Mouse (Mus musculus): ENCODE data around the gene Pbld1. TPM values are rescaled to one million over a fixed set of nuclear protein-coding genes. Genes with fewer than 3 reads are reported as not detected.

The Pbld1 gene
- polyA plus RNA-seq, 1 experiment from 2014 or later = 1.2 TPM

GRCm38 (mm10) chr10:63023749-63024579 is 36.0 kb upstream of the Pbld1 start, which contains the start of the genes Hnrnph3 and Pbld2:
Hnrnph3 (minus strand) TSS chr10:63024217.
Pbld2 (plus strand) TSS chr10:63024315.
- Histone ChIP-seq H3K9ac (ENCODE audit: low read depth, low read length) (peak within 1 kb of the TSS; percentile 100), H3K27me3 (ENCODE audit: control insufficient read depth, insufficient read depth, low read length) (no peaks in the 10 kb centered on the region), H3K4me2 (replicated peaks; ENCODE audit: low read depth, low read length) (peak within 1 kb of the TSS; percentile 62), H3K4me3 (ENCODE audit: low read depth, low read length) (peak within 1 kb of the TSS; percentile 97), H3K36me3 (ENCODE audit: control insufficient read depth, insufficient read depth, low read length) (no peaks in the 10 kb centered on the region), H3K4me1 (replicated peaks; ENCODE audit: control insufficient read depth, insufficient read depth, low read length) (peaks cover 2% of the 10 kb centered on the region; the same call in 1 of the 2 replicates), H3K9me3 (ENCODE audit: control insufficient read depth, low read length) (no peaks in the 10 kb centered on the region), H3K27ac (ENCODE audit: low read depth, low read length) (peak within 1 kb of the TSS; percentile 100)
- DNase-seq (ENCODE audit: low spot score) (peak; percentile 99), ATAC-seq (ENCODE audit: low FRiP score) (peak; percentile 92)
- under 1% methylated on average over 64 of the region's 69 CpGs for WGBS

GRCm38 (mm10) chr10:63024580-63024910 is 35.4 kb upstream of the Pbld1 start:
- Histone ChIP-seq H3K4me1 (replicated peaks; ENCODE audit: control insufficient read depth, insufficient read depth, low read length) (peaks cover 2% of the 10 kb centered on the region; the same call in 1 of the 2 replicates), H3K4me2 (replicated peaks; ENCODE audit: low read depth, low read length) (peak overlapping the region; percentile 58), H3K4me3 (ENCODE audit: low read depth, low read length) (peak overlapping the region; percentile 97), H3K36me3 (ENCODE audit: control insufficient read depth, insufficient read depth, low read length) (no peaks in the 10 kb centered on the region), H3K27ac (ENCODE audit: low read depth, low read length) (peak overlapping the region; percentile 100), H3K27me3 (ENCODE audit: control insufficient read depth, insufficient read depth, low read length) (no peaks in the 10 kb centered on the region), H3K9me3 (ENCODE audit: control insufficient read depth, low read length) (no peaks in the 10 kb centered on the region), H3K9ac (ENCODE audit: low read depth, low read length) (peak overlapping the region; percentile 75)
- DNase-seq (ENCODE audit: low spot score) (peak; percentile 70), ATAC-seq (ENCODE audit: low FRiP score) (peak; percentile 39)
- WGBS = 0% methylated on average over 8 of the region's 8 CpGs

- 41% methylated on average over 2 of the region's 2 CpGs for WGBS
- no peaks in the 10 kb centered on the region for H3K36me3 ChIP-seq (ENCODE audit: control insufficient read depth, insufficient read depth, low read length)
- no peaks in the 10 kb centered on the region for H3K9me3 ChIP-seq (ENCODE audit: control insufficient read depth, low read length)
- H3K4me3 ChIP-seq (ENCODE audit: low read depth, low read length) = peak overlapping the region; percentile 97
- peak overlapping the region; percentile 100 for H3K27ac ChIP-seq (ENCODE audit: low read depth, low read length)
- H3K27me3 ChIP-seq (ENCODE audit: control insufficient read depth, insufficient read depth, low read length) = no peaks in the 10 kb centered on the region
- peak; percentile 54 for DNase-seq (ENCODE audit: low spot score)
- peak overlapping the region; percentile 58 for H3K4me2 ChIP-seq (replicated peaks; ENCODE audit: low read depth, low read length)
- ATAC-seq (ENCODE audit: low FRiP score) = no peak
- peaks cover 2% of the 10 kb centered on the region; the same call in 1 of the 2 replicates for H3K4me1 ChIP-seq (replicated peaks; ENCODE audit: control insufficient read depth, insufficient read depth, low read length)
- peak overlapping the region; percentile 75 for H3K9ac ChIP-seq (ENCODE audit: low read depth, low read length)
Observed at GRCm38 (mm10) chr10:63025016-63025415, 34.9 kb upstream of the Pbld1 start.

- H3K4me3 ChIP-seq (ENCODE audit: low read depth, low read length) = no peak overlapping the region; the same call in 1 of the 2 replicates
- no peak for ATAC-seq (ENCODE audit: low FRiP score)
- peak overlapping the region; percentile 58; the same call in 1 of the 2 replicates for H3K4me2 ChIP-seq (replicated peaks; ENCODE audit: low read depth, low read length)
- H3K27ac ChIP-seq (ENCODE audit: low read depth, low read length) = peak overlapping the region; percentile 100
- peak overlapping the region; percentile 75; the same call in 1 of the 2 replicates for H3K9ac ChIP-seq (ENCODE audit: low read depth, low read length)
- peak; percentile 51 for DNase-seq (ENCODE audit: low spot score)
- no peaks in the 10 kb centered on the region for H3K36me3 ChIP-seq (ENCODE audit: control insufficient read depth, insufficient read depth, low read length)
- H3K4me1 ChIP-seq (replicated peaks; ENCODE audit: control insufficient read depth, insufficient read depth, low read length) = no peaks in the 10 kb centered on the region; the same call in 1 of the 2 replicates
- H3K27me3 ChIP-seq (ENCODE audit: control insufficient read depth, insufficient read depth, low read length) = no peaks in the 10 kb centered on the region
- 26% methylated on average over 6 of the region's 6 CpGs for WGBS
- no peaks in the 10 kb centered on the region for H3K9me3 ChIP-seq (ENCODE audit: control insufficient read depth, low read length)
Observed at GRCm38 (mm10) chr10:63025491-63026011, 34.4 kb upstream of the Pbld1 start.

GRCm38 (mm10) chr10:63026156-63026794 is 33.7 kb upstream of the Pbld1 start:
- H3K27ac ChIP-seq (ENCODE audit: low read depth, low read length) = peak overlapping the region; percentile 100
- H3K27me3 ChIP-seq (ENCODE audit: control insufficient read depth, insufficient read depth, low read length) = no peaks in the 10 kb centered on the region
- ATAC-seq (ENCODE audit: low FRiP score) = peak; percentile 38; the same call in 1 of the 2 replicates
- H3K4me2 ChIP-seq (replicated peaks; ENCODE audit: low read depth, low read length) = peak overlapping the region; percentile 24
- H3K4me1 ChIP-seq (replicated peaks; ENCODE audit: control insufficient read depth, insufficient read depth, low read length) = no peaks in the 10 kb centered on the region; the same call in 1 of the 2 replicates
- H3K4me3 ChIP-seq (ENCODE audit: low read depth, low read length) = no peak overlapping the region
- peak overlapping the region; percentile 1; the same call in 1 of the 2 replicates for H3K9ac ChIP-seq (ENCODE audit: low read depth, low read length)
- H3K36me3 ChIP-seq (ENCODE audit: control insufficient read depth, insufficient read depth, low read length) = no peaks in the 10 kb centered on the region
- no peaks in the 10 kb centered on the region for H3K9me3 ChIP-seq (ENCODE audit: control insufficient read depth, low read length)
- WGBS = 11% methylated on average over 8 of the region's 8 CpGs
- DNase-seq (ENCODE audit: low spot score) = peak; percentile 77

GRCm38 (mm10) chr10:63026795-63027160 is 33.2 kb upstream of the Pbld1 start:
- ATAC-seq (ENCODE audit: low FRiP score) (no peak), DNase-seq (ENCODE audit: low spot score) (peak; percentile 40)
- no peaks in the 10 kb centered on the region for H3K27me3 ChIP-seq (ENCODE audit: control insufficient read depth, insufficient read depth, low read length)
- H3K27ac ChIP-seq (ENCODE audit: low read depth, low read length) = peak overlapping the region; percentile 100
- H3K4me1 ChIP-seq (replicated peaks; ENCODE audit: control insufficient read depth, insufficient read depth, low read length) = no peaks in the 10 kb centered on the region; the same call in 1 of the 2 replicates
- no peaks in the 10 kb centered on the region for H3K36me3 ChIP-seq (ENCODE audit: control insufficient read depth, insufficient read depth, low read length)
- peak overlapping the region; percentile 1; the same call in 1 of the 2 replicates for H3K9ac ChIP-seq (ENCODE audit: low read depth, low read length)
- peak overlapping the region; percentile 6; the same call in 1 of the 2 replicates for H3K4me2 ChIP-seq (replicated peaks; ENCODE audit: low read depth, low read length)
- WGBS = 44% methylated on average over 6 of the region's 6 CpGs
- no peak overlapping the region for H3K4me3 ChIP-seq (ENCODE audit: low read depth, low read length)
- no peaks in the 10 kb centered on the region for H3K9me3 ChIP-seq (ENCODE audit: control insufficient read depth, low read length)

- Histone ChIP-seq H3K4me3 (ENCODE audit: low read depth, low read length) (no peak overlapping the region), H3K4me1 (replicated peaks; ENCODE audit: control insufficient read depth, insufficient read depth, low read length) (no peaks in the 10 kb centered on the region; the same call in 1 of the 2 replicates), H3K36me3 (ENCODE audit: control insufficient read depth, insufficient read depth, low read length) (no peaks in the 10 kb centered on the region), H3K27me3 (ENCODE audit: control insufficient read depth, insufficient read depth, low read length) (no peaks in the 10 kb centered on the region), H3K9ac (ENCODE audit: low read depth, low read length) (no peak overlapping the region), H3K27ac (ENCODE audit: low read depth, low read length) (peak overlapping the region; percentile 100), H3K4me2 (replicated peaks; ENCODE audit: low read depth, low read length) (no peak overlapping the region), H3K9me3 (ENCODE audit: control insufficient read depth, low read length) (no peaks in the 10 kb centered on the region)
- no peak for ATAC-seq (ENCODE audit: low FRiP score)
- WGBS = 86% methylated on average over 10 of the region's 10 CpGs
- DNase-seq (ENCODE audit: low spot score) = no peak
Observed at GRCm38 (mm10) chr10:63027376-63028161, 32.4 kb upstream of the Pbld1 start.

- ATAC-seq (ENCODE audit: low FRiP score) = no peak
- Histone ChIP-seq H3K27ac (ENCODE audit: low read depth, low read length) (no peak overlapping the region), H3K27me3 (ENCODE audit: control insufficient read depth, insufficient read depth, low read length) (no peaks in the 10 kb centered on the region)
Observed at GRCm38 (mm10) chr10:63028396-63028795, 31.6 kb upstream of the Pbld1 start.

More at GRCm38 (mm10) chr10:63028396-63028795, 31.6 kb upstream of the Pbld1 start:
- Histone ChIP-seq H3K4me1 (replicated peaks; ENCODE audit: control insufficient read depth, insufficient read depth, low read length) (no peaks in the 10 kb centered on the region; the same call in 1 of the 2 replicates), H3K4me2 (replicated peaks; ENCODE audit: low read depth, low read length) (no peak overlapping the region), H3K4me3 (ENCODE audit: low read depth, low read length) (no peak overlapping the region), H3K36me3 (ENCODE audit: control insufficient read depth, insufficient read depth, low read length) (no peaks in the 10 kb centered on the region), H3K9ac (ENCODE audit: low read depth, low read length) (no peak overlapping the region), H3K9me3 (ENCODE audit: control insufficient read depth, low read length) (no peaks in the 10 kb centered on the region)
- WGBS = 60% methylated on average over 4 of the region's 4 CpGs
- no peak for DNase-seq (ENCODE audit: low spot score)

Data from hindbrain, embryonic 11.5 days (tissue).